Mouse (Mus musculus) ES-E14 (cell line): ENCODE results near the gene Slc39a11. TPM values are rescaled to one million over a fixed set of nuclear protein-coding genes. Genes with fewer than 3 reads are reported as not detected.

Experiments used
- DNase-seq: peaks from one replicate; pipeline ENCODE4 v3.0.0-alpha.2; 2013; ENCODE audit warnings: low read depth, low spot score
- H3K27ac ChIP-seq: 2 replicates; pipeline ENCODE4 v1.5.1; 2012; ENCODE audit warnings: low read depth, mild to moderate bottlenecking, low read length, moderate library complexity, mixed read lengths; ENCODE audit not compliant: poor library complexity, insufficient read depth, severe bottlenecking
- H3K36me3 ChIP-seq: 2 replicates; pipeline ENCODE4 v1.6.1; 2012; ENCODE audit warnings: mild to moderate bottlenecking, low read length, moderate library complexity, mixed read lengths; ENCODE audit not compliant: control insufficient read depth, poor library complexity, insufficient read depth, severe bottlenecking
- H3K4me1 ChIP-seq, 2 experiments: fragments of 150-350 bp in 1 of 2; sonication (generic) in 1 of 2; 2 replicates each; pipeline ENCODE4 v1.6.1; 2012; ENCODE audit warnings: low read length in 2 of 2, mild to moderate bottlenecking in 1 of 2, mixed read lengths in 1 of 2; ENCODE audit not compliant: control insufficient read depth in 2 of 2, insufficient read depth in 2 of 2, poor library complexity in 1 of 2
- H3K4me3 ChIP-seq, 2 experiments: fragments of 150-350 bp in 1 of 2; sonication (generic) in 1 of 2; 2 replicates each; pipeline ENCODE4 v1.5.1; 2012; ENCODE audit warnings: low read length in 2 of 2, low read depth in 1 of 2, mild to moderate bottlenecking in 1 of 2, mixed read lengths in 1 of 2; ENCODE audit not compliant: insufficient read depth in 1 of 2, poor library complexity in 1 of 2, severe bottlenecking in 1 of 2
- H3K9ac ChIP-seq: 2 replicates; pipeline ENCODE4 v1.6.1; 2012; ENCODE audit warnings: low read depth, mild to moderate bottlenecking, low read length, mixed read lengths; ENCODE audit not compliant: poor library complexity, insufficient read depth, severe bottlenecking
- H3K9me3 ChIP-seq: fragments of 150-350 bp; sonication (generic); 2 replicates; pipeline ENCODE4 v1.6.1; 2012; ENCODE audit warnings: low read depth, mild to moderate bottlenecking, low read length; ENCODE audit not compliant: control insufficient read depth, insufficient read depth
- CHD2 ChIP-seq: IDR thresholded peaks from 2 replicates; pipeline ENCODE4 v1.6.1; 2014; ENCODE audit warnings: mild to moderate bottlenecking, low read depth, low read length, inconsistent platforms
- HCFC1 ChIP-seq: IDR thresholded peaks from 2 replicates; pipeline ENCODE4 v1.6.1; 2012; ENCODE audit warnings: low read length, inconsistent platforms, borderline replicate concordance; ENCODE audit not compliant: insufficient read depth
- MAFK ChIP-seq: IDR thresholded peaks from 2 replicates; pipeline ENCODE4 v1.6.1; 2014; ENCODE audit warnings: mild to moderate bottlenecking, low read depth, low read length, inconsistent platforms; ENCODE audit not compliant: insufficient read depth
- ZC3H11A ChIP-seq: IDR thresholded peaks from 2 replicates; pipeline ENCODE4 v1.6.1; 2012; ENCODE audit warnings: low read depth, mild to moderate bottlenecking, inconsistent platforms, low read length, borderline replicate concordance
- ZNF384 ChIP-seq: IDR thresholded peaks from 2 replicates; pipeline ENCODE4 v1.6.1; 2012; ENCODE audit warnings: low read depth, low read length, inconsistent platforms
- in situ Hi-C, 2 experiments: fragments of 600-800 bp; cut with MboI; formaldehyde crosslinking; loops; one replicate each; pipeline ENCODE4 v1.15.1; 2025; ENCODE audit warnings: low sequenced_read_pairs in 2 of 2, inconsistent platforms in 1 of 2; ENCODE audit not compliant: unreplicated experiment in 2 of 2
- total RNA-seq: library from RNA; depleted of rRNA; stranded (reverse); fragments of 300-350 nt; gene quantifications from 2 replicates; pipeline ENCODE4 v1.2.3, GENCODE M21; 2012

Slc39a11 gene
- total RNA-seq, 1 experiment: 17.0 TPM

DNA sequence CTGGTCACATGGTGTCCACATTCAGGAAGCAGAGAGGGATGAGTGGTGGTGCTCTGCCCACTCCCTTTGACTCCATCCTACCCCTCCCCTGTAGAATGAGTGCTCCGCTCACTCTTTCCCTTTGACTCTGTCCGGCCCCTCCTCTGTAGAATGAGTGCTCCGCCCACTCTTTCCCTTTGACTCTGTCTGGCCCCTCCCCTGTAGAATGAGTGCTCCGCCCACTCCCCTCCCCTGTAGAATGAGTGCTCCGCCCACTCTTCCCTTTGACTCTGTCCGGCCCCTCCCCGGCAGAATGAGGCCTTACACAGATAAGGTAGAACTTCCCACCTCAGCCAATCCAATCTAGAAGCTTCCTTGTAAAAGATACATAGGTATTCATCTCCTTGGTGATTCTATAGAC is 137.7 kb downstream of the Slc39a11 start:
- no peaks in the 10 kb centered on the region for H3K9me3 ChIP-seq
- TF ChIP-seq ZNF384 (no peak), ZC3H11A (no peak)
- peaks cover 0 to 3% of the 10 kb centered on the region in 2 experiments; a peak in 1 of 4 replicates for H3K4me1 ChIP-seq
- in situ Hi-C loops: no loop called here
- no peak overlapping the region for H3K4me3 ChIP-seq
- no peaks in the 10 kb centered on the region for H3K36me3 ChIP-seq
- H3K9ac ChIP-seq: no peak overlapping the region
- H3K27ac ChIP-seq: no peak overlapping the region
- DNase-seq: peak; percentile 85

DNA sequence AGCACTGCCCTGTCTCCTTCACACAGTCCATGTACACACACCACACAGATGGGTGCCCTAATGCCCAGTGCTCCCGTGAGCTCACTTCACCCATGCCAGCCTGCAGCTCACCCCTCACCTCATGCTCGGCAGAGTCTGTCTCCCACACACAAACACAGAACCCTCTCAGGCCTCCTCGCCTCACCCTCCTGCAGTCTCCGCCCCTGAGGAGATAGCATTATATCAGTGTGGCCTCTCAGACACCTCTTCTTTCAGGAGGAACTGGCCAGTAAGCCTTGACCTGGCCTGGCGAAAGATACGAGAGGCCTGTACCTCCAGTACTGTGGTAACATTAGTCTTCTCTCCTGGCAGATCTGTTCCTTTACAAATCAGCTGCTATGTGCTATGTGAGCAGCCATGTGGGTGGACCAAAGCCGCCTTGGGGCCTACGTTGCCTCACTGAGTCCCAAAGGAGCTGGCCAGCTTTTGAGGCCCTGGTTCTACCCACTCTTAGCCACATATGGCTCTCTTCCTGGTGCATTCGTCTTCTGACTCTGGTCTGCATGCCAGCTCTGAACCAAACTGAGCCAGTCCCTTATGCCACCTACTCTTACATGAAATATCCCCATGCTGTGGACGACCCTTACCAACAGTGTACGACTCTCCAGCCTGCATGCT is 138.8 kb downstream of the Slc39a11 start:
- no peak overlapping the region for H3K4me3 ChIP-seq
- in situ Hi-C loops: no loop called here
- H3K4me1 ChIP-seq: peaks cover 0 to 3% of the 10 kb centered on the region in 2 experiments; a peak in 1 of 4 replicates
- no peaks in the 10 kb centered on the region for H3K36me3 ChIP-seq
- H3K9ac ChIP-seq: no peak overlapping the region
- H3K27ac ChIP-seq: no peak overlapping the region
- no peak for DNase-seq
- TF ChIP-seq HCFC1 (no peak), CHD2 (no peak), MAFK (no peak), ZC3H11A (no peak), ZNF384 (no peak)
- H3K9me3 ChIP-seq: no peaks in the 10 kb centered on the region

DNA sequence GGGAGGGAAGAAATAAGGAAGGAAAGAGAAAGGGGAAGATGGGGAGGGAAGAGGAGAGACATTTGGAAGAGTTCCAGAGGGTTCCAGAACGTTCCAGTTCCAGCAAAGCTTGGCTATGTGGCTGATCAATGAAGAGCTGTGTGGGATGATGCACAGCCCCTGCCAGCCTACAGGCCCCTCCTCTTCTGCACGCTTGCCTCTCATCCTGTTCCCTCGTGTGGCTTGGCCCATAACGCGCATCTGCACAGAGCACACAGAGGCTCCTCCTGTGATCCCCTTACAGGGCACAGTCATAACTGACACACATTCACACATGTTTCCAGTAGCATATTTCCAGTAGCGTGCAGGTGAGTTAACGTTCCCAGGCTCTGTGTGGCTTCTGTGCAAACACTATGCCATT is 139.6 kb downstream of the Slc39a11 start:
- Histone ChIP-seq H3K4me3 (no peak overlapping the region), H3K27ac (no peak overlapping the region), H3K4me1 (peaks cover 0 to 3% of the 10 kb centered on the region in 2 experiments; a peak in 1 of 4 replicates), H3K9ac (no peak overlapping the region), H3K9me3 (no peaks in the 10 kb centered on the region), H3K36me3 (no peaks in the 10 kb centered on the region)
- in situ Hi-C loops: no loop called here
- no peak for TF ChIP-seq MAFK
- no peak for TF ChIP-seq HCFC1
- no peak for TF ChIP-seq ZC3H11A
- no peak for TF ChIP-seq ZNF384
- no peak for TF ChIP-seq CHD2
- no peak for DNase-seq

DNA sequence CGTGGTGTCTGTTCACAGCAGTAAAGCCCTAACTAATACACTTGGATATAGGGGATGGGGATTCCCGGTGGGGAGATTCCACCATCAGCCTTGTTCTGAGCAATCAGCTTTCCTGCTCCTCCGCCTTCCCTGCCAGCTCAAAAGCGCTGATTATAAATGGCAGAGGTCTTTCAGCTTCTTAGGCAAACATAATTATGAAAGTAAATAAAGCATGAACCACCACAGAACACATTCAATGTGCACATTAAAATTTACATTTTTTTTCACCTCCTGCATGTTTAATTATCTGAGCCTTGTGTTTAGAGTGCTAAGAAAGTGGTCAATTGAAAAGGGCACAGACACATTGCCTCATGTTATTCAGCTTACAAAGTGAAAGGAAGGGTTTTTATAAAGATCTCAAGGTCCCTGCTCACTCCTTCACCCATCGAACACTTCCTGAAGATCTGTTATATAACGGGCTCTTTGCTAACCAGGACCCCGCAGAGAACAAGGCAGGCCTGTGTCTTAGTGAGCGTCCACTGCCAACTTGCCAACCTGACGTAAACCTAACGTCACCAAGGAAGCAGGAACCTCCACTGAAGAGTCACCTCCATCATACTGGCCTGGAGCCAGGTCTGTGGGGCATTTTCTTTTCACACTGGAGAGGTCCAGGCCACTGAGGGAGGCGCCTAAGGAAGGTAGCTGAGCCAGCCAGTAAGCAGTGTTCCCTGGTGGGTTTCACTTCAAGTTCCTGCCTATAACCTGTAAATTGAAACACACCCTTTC is 142.0 kb downstream of the Slc39a11 start:
- Histone ChIP-seq H3K4me1 (peaks cover 0 to 3% of the 10 kb centered on the region in 2 experiments; a peak in 1 of 4 replicates), H3K36me3 (no peaks in the 10 kb centered on the region), H3K9ac (no peak overlapping the region), H3K4me3 (no peak overlapping the region), H3K9me3 (no peaks in the 10 kb centered on the region), H3K27ac (no peak overlapping the region)
- no peak for TF ChIP-seq CHD2
- no peak for TF ChIP-seq ZC3H11A
- TF ChIP-seq ZNF384: no peak
- no peak for TF ChIP-seq HCFC1
- TF ChIP-seq MAFK: no peak
- no peak for DNase-seq
- in situ Hi-C loops: no loop called here
